Mouse (Mus musculus): Measurements from ENCODE around the gene Itga8. TPM values are rescaled to one million over a fixed set of nuclear protein-coding genes. Genes with fewer than 3 reads are reported as not detected.

The Itga8 gene
- polyA plus RNA-seq, 1 experiment from 2014 or later, result 6.4 TPM

DNA sequence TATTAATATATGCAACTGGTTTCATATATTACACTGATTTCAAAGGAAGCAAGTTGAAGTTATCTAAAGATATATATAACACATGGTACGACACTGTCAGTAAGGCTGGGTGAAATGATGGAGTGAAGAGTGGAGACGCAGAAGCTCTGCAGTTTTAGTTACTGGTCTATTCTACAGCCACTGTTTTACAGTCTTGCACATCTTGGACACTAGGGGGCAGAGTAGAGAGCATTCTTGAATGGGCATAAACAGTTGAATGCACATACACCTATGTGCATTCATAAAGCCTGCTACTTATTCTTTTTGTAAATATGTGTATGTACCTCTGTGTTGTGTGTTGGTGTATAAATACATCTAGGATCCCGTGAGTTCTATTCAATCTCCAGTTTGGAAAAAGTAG lies 141.2 kb downstream of the Itga8 start:
- Histone ChIP-seq H3K4me2 (no peak overlapping the region), H3K4me3 (ENCODE audit: low read depth, low read length) (no peak overlapping the region), H3K9me3 (replicated peaks; ENCODE audit: control insufficient read depth, low read length) (no peaks in the 10 kb centered on the region), H3K27me3 (ENCODE audit: control insufficient read depth, insufficient read depth, low read length) (no peaks in the 10 kb centered on the region), H3K4me1 (ENCODE audit: control insufficient read depth, insufficient read depth, low read length) (no peaks in the 10 kb centered on the region), H3K9ac (ENCODE audit: low read depth, low read length) (no peak overlapping the region), H3K27ac (ENCODE audit: low read depth, low read length) (no peak overlapping the region), H3K36me3 (ENCODE audit: control insufficient read depth, insufficient read depth, low read length) (no peaks in the 10 kb centered on the region)
- 82% methylated on average over 3 of the region's 3 CpGs for WGBS (ENCODE audit: insufficient replicate concordance)
- ATAC-seq (replicated peaks; ENCODE audit: insufficient number of reproducible peaks, low FRiP score, low TSS enrichment), result no peak

DNA sequence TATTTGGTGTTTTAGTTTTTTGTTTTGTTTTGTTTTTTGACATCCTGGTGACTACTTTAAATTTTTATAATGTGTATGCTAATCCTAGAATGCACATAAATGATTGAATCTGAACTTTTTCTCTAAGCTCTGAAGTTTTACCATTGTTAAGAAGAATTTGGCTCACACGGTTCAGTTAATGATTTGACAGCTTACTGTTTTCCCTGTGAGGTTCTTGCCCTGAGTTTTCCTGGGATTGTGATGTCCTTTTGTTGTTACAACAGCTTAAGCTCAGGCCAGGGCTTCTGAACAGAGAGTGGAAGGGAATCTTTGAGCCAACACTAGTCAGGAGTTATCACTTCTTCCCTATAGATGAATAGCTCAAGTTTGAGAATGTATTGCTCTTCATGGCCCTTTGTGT lies 144.7 kb downstream of the Itga8 start:
- WGBS (ENCODE audit: insufficient replicate concordance), result 46% methylated on average over 1 of the region's 1 CpGs
- no peaks in the 10 kb centered on the region for H3K9me3 ChIP-seq (replicated peaks; ENCODE audit: control insufficient read depth, low read length)
- ATAC-seq (replicated peaks; ENCODE audit: insufficient number of reproducible peaks, low FRiP score, low TSS enrichment), result no peak

DNA sequence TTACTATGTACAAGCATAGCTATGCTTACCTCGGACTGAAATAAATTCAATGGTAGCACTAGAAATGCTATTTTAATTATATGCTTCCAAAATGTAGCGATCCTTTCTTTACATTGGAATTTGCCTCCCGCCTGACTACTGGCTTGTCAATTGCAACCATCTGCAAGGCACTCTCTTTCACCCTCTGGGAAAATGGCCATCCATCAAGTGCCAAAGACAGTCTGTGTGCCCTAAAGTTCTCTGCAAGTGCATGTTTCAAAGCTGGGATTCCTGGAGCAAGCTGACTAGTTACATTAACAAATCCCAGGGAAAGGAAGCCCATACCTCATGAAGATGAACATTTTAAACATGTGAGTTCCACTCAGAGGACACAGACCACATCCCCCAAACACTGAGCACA lies 145.3 kb downstream of the Itga8 start:
- Histone ChIP-seq H3K9me3 (replicated peaks; ENCODE audit: control insufficient read depth, low read length) (no peaks in the 10 kb centered on the region), H3K27me3 (ENCODE audit: control insufficient read depth, insufficient read depth, low read length) (no peaks in the 10 kb centered on the region), H3K27ac (ENCODE audit: low read depth, low read length) (no peak overlapping the region), H3K4me1 (ENCODE audit: control insufficient read depth, insufficient read depth, low read length) (no peaks in the 10 kb centered on the region), H3K4me2 (no peak overlapping the region), H3K36me3 (ENCODE audit: control insufficient read depth, insufficient read depth, low read length) (no peaks in the 10 kb centered on the region), H3K9ac (ENCODE audit: low read depth, low read length) (no peak overlapping the region), H3K4me3 (ENCODE audit: low read depth, low read length) (no peak overlapping the region)
- no peak for ATAC-seq (replicated peaks; ENCODE audit: insufficient number of reproducible peaks, low FRiP score, low TSS enrichment)
- 65% methylated on average over 3 of the region's 3 CpGs for WGBS (ENCODE audit: insufficient replicate concordance)

More for the DNA sequence above, 144.7 kb downstream of the Itga8 start:
- Histone ChIP-seq H3K36me3 (ENCODE audit: control insufficient read depth, insufficient read depth, low read length) (no peaks in the 10 kb centered on the region), H3K27ac (ENCODE audit: low read depth, low read length) (no peak overlapping the region), H3K4me1 (ENCODE audit: control insufficient read depth, insufficient read depth, low read length) (no peaks in the 10 kb centered on the region), H3K4me2 (no peak overlapping the region), H3K4me3 (ENCODE audit: low read depth, low read length) (no peak overlapping the region), H3K27me3 (ENCODE audit: control insufficient read depth, insufficient read depth, low read length) (no peaks in the 10 kb centered on the region), H3K9ac (ENCODE audit: low read depth, low read length) (no peak overlapping the region)

DNA sequence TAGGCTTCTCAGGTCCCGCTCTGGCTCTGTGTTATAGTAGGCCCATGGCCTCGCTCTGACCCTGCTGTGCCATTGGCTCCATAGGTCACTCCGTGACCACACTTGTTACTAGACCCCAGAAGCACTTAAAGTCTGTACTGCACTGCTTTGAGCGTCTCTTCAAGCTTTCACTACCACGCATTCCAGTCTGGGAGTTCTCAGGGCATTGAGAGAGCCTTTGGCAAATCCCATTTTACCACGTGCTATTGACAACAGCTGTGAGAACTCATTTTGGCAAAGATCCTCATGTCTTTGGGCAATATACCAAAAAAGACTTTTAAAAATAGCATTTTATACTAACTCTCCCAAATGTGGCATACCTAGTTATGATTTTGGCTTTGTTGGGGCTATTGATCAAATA lies 147.0 kb downstream of the Itga8 start:
- Histone ChIP-seq H3K27me3 (ENCODE audit: control insufficient read depth, insufficient read depth, low read length) (no peaks in the 10 kb centered on the region), H3K4me3 (ENCODE audit: low read depth, low read length) (no peak overlapping the region), H3K36me3 (ENCODE audit: control insufficient read depth, insufficient read depth, low read length) (no peaks in the 10 kb centered on the region), H3K9me3 (replicated peaks; ENCODE audit: control insufficient read depth, low read length) (no peaks in the 10 kb centered on the region), H3K27ac (ENCODE audit: low read depth, low read length) (no peak overlapping the region), H3K4me1 (ENCODE audit: control insufficient read depth, insufficient read depth, low read length) (no peaks in the 10 kb centered on the region), H3K9ac (ENCODE audit: low read depth, low read length) (no peak overlapping the region), H3K4me2 (no peak overlapping the region)
- 66% methylated on average over 6 of the region's 6 CpGs for WGBS (ENCODE audit: insufficient replicate concordance)
- no peak for ATAC-seq (replicated peaks; ENCODE audit: insufficient number of reproducible peaks, low FRiP score, low TSS enrichment)

DNA sequence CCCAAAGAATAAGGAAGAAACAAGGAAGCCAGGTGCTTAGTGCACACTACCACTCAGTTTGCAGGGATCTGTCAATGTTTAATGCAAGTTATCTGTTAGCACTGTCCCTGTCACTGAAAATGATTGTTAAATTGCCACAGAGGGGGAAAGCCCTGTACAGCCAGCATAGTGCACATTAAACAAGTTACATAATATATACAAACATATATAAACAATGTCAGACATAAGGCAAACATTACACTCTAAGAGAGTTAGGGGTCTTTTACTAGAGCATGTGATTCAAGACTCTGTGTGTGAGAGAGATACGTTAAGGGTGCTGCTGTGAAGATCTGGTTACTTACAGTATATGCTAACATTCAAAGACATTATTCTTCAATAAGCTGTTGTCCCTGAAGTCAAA lies 148.2 kb downstream of the Itga8 start:
- Histone ChIP-seq H3K36me3 (ENCODE audit: control insufficient read depth, insufficient read depth, low read length) (no peaks in the 10 kb centered on the region), H3K4me1 (ENCODE audit: control insufficient read depth, insufficient read depth, low read length) (no peaks in the 10 kb centered on the region), H3K9me3 (replicated peaks; ENCODE audit: control insufficient read depth, low read length) (no peaks in the 10 kb centered on the region), H3K9ac (ENCODE audit: low read depth, low read length) (no peak overlapping the region), H3K4me2 (no peak overlapping the region), H3K27ac (ENCODE audit: low read depth, low read length) (no peak overlapping the region), H3K4me3 (ENCODE audit: low read depth, low read length) (no peak overlapping the region), H3K27me3 (ENCODE audit: control insufficient read depth, insufficient read depth, low read length) (no peaks in the 10 kb centered on the region)
- 67% methylated on average over 1 of the region's 1 CpGs for WGBS (ENCODE audit: insufficient replicate concordance)
- no peak for ATAC-seq (replicated peaks; ENCODE audit: insufficient number of reproducible peaks, low FRiP score, low TSS enrichment)

DNA sequence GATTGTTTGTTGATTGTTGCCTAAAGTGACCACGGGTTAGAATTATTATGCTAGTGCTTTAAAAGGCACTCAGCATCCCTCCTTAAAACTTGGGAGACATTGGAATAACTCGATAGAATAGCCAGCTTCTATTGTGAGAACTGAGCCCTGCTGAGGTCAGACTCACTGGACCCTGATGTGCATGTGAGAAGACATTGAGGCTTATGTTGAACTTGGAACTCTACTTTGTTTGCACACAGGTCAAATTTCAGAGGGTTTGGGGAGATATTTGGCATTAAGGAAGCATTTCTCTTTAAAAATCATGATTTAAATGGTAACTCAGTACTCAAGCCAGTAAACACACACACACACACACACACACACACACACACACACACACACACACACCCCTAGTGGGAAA lies 153.8 kb downstream of the Itga8 start:
- no peaks in the 10 kb centered on the region for H3K4me1 ChIP-seq (ENCODE audit: control insufficient read depth, insufficient read depth, low read length)
- no peaks in the 10 kb centered on the region for H3K27me3 ChIP-seq (ENCODE audit: control insufficient read depth, insufficient read depth, low read length)
- H3K27ac ChIP-seq (ENCODE audit: low read depth, low read length), result no peak overlapping the region
- H3K4me3 ChIP-seq (ENCODE audit: low read depth, low read length), result no peak overlapping the region
- H3K4me2 ChIP-seq, result no peak overlapping the region
- ATAC-seq (replicated peaks; ENCODE audit: insufficient number of reproducible peaks, low FRiP score, low TSS enrichment), result no peak
- WGBS (ENCODE audit: insufficient replicate concordance), result 69% methylated on average over 2 of the region's 2 CpGs
- H3K9ac ChIP-seq (ENCODE audit: low read depth, low read length), result no peak overlapping the region
- no peaks in the 10 kb centered on the region for H3K36me3 ChIP-seq (ENCODE audit: control insufficient read depth, insufficient read depth, low read length)
- no peaks in the 10 kb centered on the region for H3K9me3 ChIP-seq (replicated peaks; ENCODE audit: control insufficient read depth, low read length)

DNA sequence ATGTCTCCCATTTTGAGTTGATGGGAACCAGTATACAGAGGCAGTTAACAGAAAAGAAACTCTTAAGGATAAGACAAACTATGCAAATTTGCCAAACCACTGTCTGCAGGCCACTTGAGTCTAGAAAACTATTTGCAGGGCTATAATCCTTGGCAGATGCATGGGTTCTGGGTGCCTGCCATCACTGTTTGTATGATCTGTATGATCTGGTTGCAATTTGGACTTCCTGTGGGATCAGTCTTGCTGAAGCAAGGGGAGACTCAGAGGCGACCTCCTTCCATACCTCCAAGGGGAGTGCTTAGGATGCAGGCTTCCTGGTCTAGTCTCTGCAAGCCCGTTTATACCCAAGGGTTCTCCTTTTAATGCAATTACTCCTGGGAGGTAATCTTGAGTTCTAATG lies 155.1 kb downstream of the Itga8 start:
- no peaks in the 10 kb centered on the region for H3K27me3 ChIP-seq (ENCODE audit: control insufficient read depth, insufficient read depth, low read length)
- H3K4me1 ChIP-seq (ENCODE audit: control insufficient read depth, insufficient read depth, low read length), result no peaks in the 10 kb centered on the region
- WGBS (ENCODE audit: insufficient replicate concordance), result 37% methylated on average over 2 of the region's 2 CpGs
- H3K9ac ChIP-seq (ENCODE audit: low read depth, low read length), result no peak overlapping the region
- H3K4me2 ChIP-seq, result no peak overlapping the region
- H3K4me3 ChIP-seq (ENCODE audit: low read depth, low read length), result no peak overlapping the region
- no peak overlapping the region for H3K27ac ChIP-seq (ENCODE audit: low read depth, low read length)
- no peaks in the 10 kb centered on the region for H3K36me3 ChIP-seq (ENCODE audit: control insufficient read depth, insufficient read depth, low read length)
- no peaks in the 10 kb centered on the region for H3K9me3 ChIP-seq (replicated peaks; ENCODE audit: control insufficient read depth, low read length)
- no peak for ATAC-seq (replicated peaks; ENCODE audit: insufficient number of reproducible peaks, low FRiP score, low TSS enrichment)

DNA sequence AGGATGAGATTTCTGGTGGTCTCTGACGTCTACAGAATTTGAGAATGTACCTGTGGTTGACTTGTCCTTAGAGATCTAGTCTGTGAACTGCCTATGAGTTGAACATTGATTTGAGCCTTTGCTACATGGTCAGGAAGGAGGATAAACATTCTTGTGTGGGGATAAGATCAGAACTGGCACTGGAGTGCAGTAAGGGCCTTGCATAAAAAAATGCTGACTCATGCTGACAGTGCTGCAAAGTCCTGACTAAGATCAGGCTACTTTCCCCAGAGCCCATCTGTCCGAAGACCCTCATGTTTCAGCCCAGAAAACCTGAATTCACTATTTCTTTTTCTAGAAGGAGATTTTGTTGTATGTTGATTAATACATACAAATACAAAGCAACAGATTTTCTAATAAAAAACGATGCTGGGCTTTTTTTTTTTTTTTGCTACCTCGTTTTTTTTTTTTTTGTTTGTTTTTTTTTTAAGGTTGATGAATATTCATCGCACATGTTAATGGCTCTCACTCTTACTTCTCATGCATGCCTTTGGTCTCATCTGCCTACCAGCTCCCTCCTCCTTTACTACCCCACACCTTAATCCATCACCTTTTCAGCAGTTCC lies 162.9 kb downstream of the Itga8 start:
- WGBS (ENCODE audit: insufficient replicate concordance), result 71% methylated on average over 5 of the region's 5 CpGs
- ATAC-seq (replicated peaks; ENCODE audit: insufficient number of reproducible peaks, low FRiP score, low TSS enrichment), result peak; percentile 42; the same call in 1 of the 2 replicates
- no peaks in the 10 kb centered on the region for H3K4me1 ChIP-seq (ENCODE audit: control insufficient read depth, insufficient read depth, low read length)

DNA sequence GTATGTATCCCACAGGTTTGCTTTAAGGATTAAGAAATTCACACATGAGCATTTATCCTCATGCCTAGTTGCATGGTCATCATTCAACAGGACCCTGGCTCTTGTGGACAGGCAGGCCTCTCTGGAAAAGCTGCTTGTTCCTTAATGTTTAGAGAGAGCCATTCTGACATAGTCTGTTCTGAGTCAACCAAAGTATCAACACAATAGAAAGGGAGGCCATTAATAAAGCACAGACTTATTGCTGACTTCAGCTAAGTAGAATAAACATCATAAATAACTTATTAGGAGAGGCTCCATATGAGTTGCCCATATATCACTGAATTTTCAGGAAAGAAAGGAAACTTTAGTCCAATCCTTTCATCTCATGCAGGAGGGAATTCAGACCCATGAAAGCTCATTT lies 175.1 kb downstream of the Itga8 start:
- no peak overlapping the region for H3K4me2 ChIP-seq
- H3K9ac ChIP-seq (ENCODE audit: low read depth, low read length), result no peak overlapping the region
- ATAC-seq (replicated peaks; ENCODE audit: insufficient number of reproducible peaks, low FRiP score, low TSS enrichment), result no peak
- H3K36me3 ChIP-seq (ENCODE audit: control insufficient read depth, insufficient read depth, low read length), result no peaks in the 10 kb centered on the region
- no peaks in the 10 kb centered on the region for H3K27me3 ChIP-seq (ENCODE audit: control insufficient read depth, insufficient read depth, low read length)
- H3K4me3 ChIP-seq (ENCODE audit: low read depth, low read length), result no peak overlapping the region
- H3K27ac ChIP-seq (ENCODE audit: low read depth, low read length), result no peak overlapping the region
- H3K9me3 ChIP-seq (replicated peaks; ENCODE audit: control insufficient read depth, low read length), result no peaks in the 10 kb centered on the region
- no peaks in the 10 kb centered on the region for H3K4me1 ChIP-seq (ENCODE audit: control insufficient read depth, insufficient read depth, low read length)

More for the DNA sequence above, 162.9 kb downstream of the Itga8 start:
- Histone ChIP-seq H3K27ac (ENCODE audit: low read depth, low read length) (no peak overlapping the region), H3K4me2 (no peak overlapping the region), H3K9ac (ENCODE audit: low read depth, low read length) (no peak overlapping the region), H3K36me3 (ENCODE audit: control insufficient read depth, insufficient read depth, low read length) (no peaks in the 10 kb centered on the region), H3K4me3 (ENCODE audit: low read depth, low read length) (no peak overlapping the region), H3K27me3 (ENCODE audit: control insufficient read depth, insufficient read depth, low read length) (no peaks in the 10 kb centered on the region), H3K9me3 (replicated peaks; ENCODE audit: control insufficient read depth, low read length) (no peaks in the 10 kb centered on the region)

Measured in heart, embryonic 11.5 days (tissue).